Mouse (Mus musculus) kidney, postnatal 0 days (tissue): ENCODE measurements around the gene Plpp2. TPM values are rescaled to one million over a fixed set of nuclear protein-coding genes. Genes with fewer than 3 reads are reported as not detected.

Experiments used
- ATAC-seq: fragments of 200-750 bp; cut with Nextera tagmentation; replicated peaks from 2 replicates; pipeline ENCODE4 v1.8.0; 2017; ENCODE audit warnings: low read depth, moderate number of reproducible peaks, moderate TSS enrichment, moderate library complexity; ENCODE audit not compliant: low FRiP score
- DNase-seq: peaks from one replicate; pipeline ENCODE4 v3.0.0-alpha.2; 2016; ENCODE audit warnings: low spot score
- H3K27ac ChIP-seq: fragments of 300-500 bp; sonication (generic); 2 replicates; pipeline ENCODE4 v1.5.1; 2014; ENCODE audit warnings: mild to moderate bottlenecking
- H3K27me3 ChIP-seq: fragments of 300-500 bp; sonication (generic); 2 replicates; pipeline ENCODE4 v1.6.1; 2014; ENCODE audit warnings: low read length, mixed read lengths; ENCODE audit not compliant: insufficient read depth
- H3K36me3 ChIP-seq: fragments of 300-500 bp; sonication (generic); 2 replicates; pipeline ENCODE4 v1.6.1; 2014; ENCODE audit warnings: low read length, mixed read lengths; ENCODE audit not compliant: insufficient read depth
- H3K4me1 ChIP-seq: fragments of 300-500 bp; sonication (generic); replicated peaks from 2 replicates; pipeline ENCODE4 v1.6.1; 2014; ENCODE audit warnings: antibody characterized with exemption, low read length, mixed read lengths; ENCODE audit not compliant: insufficient read depth
- H3K4me2 ChIP-seq: fragments of 300-500 bp; sonication (generic); 2 replicates; pipeline ENCODE4 v1.6.1; 2014; ENCODE audit warnings: mild to moderate bottlenecking, low read length, moderate library complexity, mixed read lengths
- H3K4me3 ChIP-seq: fragments of 300-500 bp; sonication (generic); replicated peaks from 2 replicates; pipeline ENCODE4 v1.5.1; 2014; ENCODE audit warnings: low read depth, low read length
- H3K9ac ChIP-seq: fragments of 300-500 bp; sonication (generic); 2 replicates; pipeline ENCODE4 v1.6.1; 2014; ENCODE audit warnings: low read depth, low read length
- H3K9me3 ChIP-seq: fragments of 300-500 bp; sonication (generic); replicated peaks from 2 replicates; pipeline ENCODE4 v1.6.1; 2016; ENCODE audit warnings: low read length, inconsistent platforms, mixed read lengths
- CTCF ChIP-seq: IDR thresholded peaks from 2 replicates; pipeline ENCODE4 v1.5.1; 2016; ENCODE audit warnings: antibody characterized with exemption, low read depth, mild to moderate bottlenecking, moderate library complexity
- WGBS: fragments of 180-500 bp; shearing (Covaris S2); extraction: QIAGEN DNeasy Blood & Tissue Kit; methylation state at CpG from one replicate; pipeline ENCODE4 v1.1.7; 2014; 5-methylcytosine and 5-hydroxymethylcytosine counted together
- polyA plus RNA-seq: library from polyadenylated mRNA; unstranded; fragments of >200 nt; fragmentation: Nextera tagmentation; extraction: Ambion mirVana; gene quantifications from 2 replicates; pipeline ENCODE4 v1.2.1, GENCODE M21; 2015

Plpp2 gene
- polyA plus RNA-seq, 1 experiment from 2014 or later = 67.0 TPM

- Histone ChIP-seq H3K4me2 (no peak overlapping the region), H3K4me3 (no peak overlapping the region), H3K27me3 (no peaks in the 10 kb centered on the region), H3K27ac (no peak overlapping the region), H3K9ac (no peak overlapping the region), H3K36me3 (peaks cover 11% of the 10 kb centered on the region; the same call in 1 of the 2 replicates), H3K9me3 (no peaks in the 10 kb centered on the region), H3K4me1 (peaks cover 1% of the 10 kb centered on the region; the same call in 1 of the 2 replicates)
- ATAC-seq (no peak), DNase-seq (no peak)
- 92% methylated on average over 6 of the region's 6 CpGs for WGBS
- TF ChIP-seq CTCF = no peak
Observed at GRCm38 (mm10) chr10:79527453-79527845, 6.1 kb downstream of the Plpp2 start.

GRCm38 (mm10) chr10:79526661-79527452 is 6.7 kb downstream of the Plpp2 start:
- H3K36me3 ChIP-seq = peaks cover 11% of the 10 kb centered on the region; the same call in 1 of the 2 replicates
- no peak overlapping the region for H3K4me3 ChIP-seq
- no peaks in the 10 kb centered on the region for H3K9me3 ChIP-seq
- H3K4me1 ChIP-seq = no peaks in the 10 kb centered on the region
- WGBS = 83% methylated on average over 12 of the region's 12 CpGs
- no peak overlapping the region for H3K27ac ChIP-seq
- H3K9ac ChIP-seq = no peak overlapping the region
- no peak for DNase-seq
- ATAC-seq = no peak; the same call in 1 of the 2 replicates
- H3K27me3 ChIP-seq = no peaks in the 10 kb centered on the region
- H3K4me2 ChIP-seq = no peak overlapping the region
- no peak for TF ChIP-seq CTCF

GRCm38 (mm10) chr10:79525456-79526325 is 7.9 kb downstream of the Plpp2 start:
- Histone ChIP-seq H3K4me1 (no peaks in the 10 kb centered on the region), H3K27me3 (no peaks in the 10 kb centered on the region), H3K4me2 (no peak overlapping the region), H3K27ac (no peak overlapping the region), H3K9ac (no peak overlapping the region), H3K36me3 (peaks cover 11% of the 10 kb centered on the region; the same call in 1 of the 2 replicates), H3K9me3 (no peaks in the 10 kb centered on the region), H3K4me3 (no peak overlapping the region)
- DNase-seq (no peak), ATAC-seq (no peak)
- WGBS = 92% methylated on average over 8 of the region's 8 CpGs
- no peak for TF ChIP-seq CTCF

- 90% methylated on average over 1 of the region's 1 CpGs for WGBS
- no peak for ATAC-seq
- Histone ChIP-seq H3K9ac (no peak overlapping the region), H3K4me3 (no peak overlapping the region), H3K9me3 (no peaks in the 10 kb centered on the region), H3K36me3 (peaks cover 11% of the 10 kb centered on the region; the same call in 1 of the 2 replicates), H3K27ac (no peak overlapping the region), H3K4me2 (no peak overlapping the region), H3K4me1 (no peaks in the 10 kb centered on the region), H3K27me3 (no peaks in the 10 kb centered on the region)
- no peak for DNase-seq
- no peak for TF ChIP-seq CTCF
Observed at GRCm38 (mm10) chr10:79524433-79524832, 9.2 kb downstream of the Plpp2 start.

DNA sequence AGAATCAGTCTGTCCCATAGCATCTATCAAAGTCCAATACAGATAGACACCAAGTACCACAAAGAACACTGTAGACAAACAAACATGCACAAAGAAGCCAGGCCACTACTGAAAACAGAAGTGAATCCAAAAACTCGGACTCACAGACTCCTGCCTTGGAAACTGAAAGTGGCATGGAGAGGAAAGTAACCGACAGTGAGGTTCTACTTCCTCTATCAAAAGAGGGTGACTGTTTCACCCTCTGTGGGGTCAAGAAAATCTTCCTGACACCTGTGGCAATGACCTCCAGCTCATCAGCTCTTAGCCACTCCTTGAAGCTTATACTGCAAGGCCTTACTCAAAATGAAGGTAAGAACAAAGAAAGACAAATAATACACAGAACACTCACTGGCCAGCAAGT is 26.9 kb downstream of the Plpp2 start:
- no peaks in the 10 kb centered on the region for H3K4me1 ChIP-seq
- TF ChIP-seq CTCF = no peak
- no peak overlapping the region for H3K4me3 ChIP-seq
- ATAC-seq (no peak), DNase-seq (no peak)
- no peak overlapping the region for H3K9ac ChIP-seq
- 70% methylated on average over 2 of the region's 2 CpGs for WGBS
- H3K4me2 ChIP-seq = no peak overlapping the region
- H3K36me3 ChIP-seq = no peaks in the 10 kb centered on the region
- H3K9me3 ChIP-seq = no peaks in the 10 kb centered on the region
- no peaks in the 10 kb centered on the region for H3K27me3 ChIP-seq
- no peak overlapping the region for H3K27ac ChIP-seq
